Mouse (Mus musculus): ENCODE data around the gene Snf8. TPM values are rescaled to one million over a fixed set of nuclear protein-coding genes. Genes with fewer than 3 reads are reported as not detected.
A peak's percentile ranks its signal among the peaks of the same experiment; 100 is the strongest.

Snf8 gene
- polyA plus RNA-seq, 1 experiment from 2014 or later = 132 TPM

GRCm38 (mm10) chr11:96031701-96032100 lies 3.0 kb upstream of the Snf8 start:
- H3K4me1 ChIP-seq = peaks cover 22% of the 10 kb centered on the region
- no peak for ATAC-seq
- H3K9ac ChIP-seq = no peak overlapping the region
- peaks cover 13% of the 10 kb centered on the region; the same call in 1 of the 2 replicates for H3K27me3 ChIP-seq
- no peak overlapping the region for H3K4me2 ChIP-seq
- no peak overlapping the region for H3K27ac ChIP-seq
- H3K4me3 ChIP-seq = no peak overlapping the region
- no peaks in the 10 kb centered on the region for H3K9me3 ChIP-seq (replicated peaks)
- 85% methylated on average over 2 of the region's 2 CpGs for WGBS
- H3K36me3 ChIP-seq (ENCODE audit: poor library complexity, severe bottlenecking) = no peaks in the 10 kb centered on the region

GRCm38 (mm10) chr11:96033264-96033663 lies 1.4 kb upstream of the Snf8 start:
- H3K4me2 ChIP-seq = no peak overlapping the region
- 92% methylated on average over 3 of the region's 3 CpGs for WGBS
- H3K27me3 ChIP-seq = peaks cover 13% of the 10 kb centered on the region; the same call in 1 of the 2 replicates
- H3K27ac ChIP-seq = no peak overlapping the region
- H3K4me3 ChIP-seq = no peak overlapping the region
- no peak overlapping the region for H3K9ac ChIP-seq
- no peaks in the 10 kb centered on the region for H3K9me3 ChIP-seq (replicated peaks)
- H3K36me3 ChIP-seq (ENCODE audit: poor library complexity, severe bottlenecking) = peaks cover 5% of the 10 kb centered on the region
- peaks cover 23% of the 10 kb centered on the region for H3K4me1 ChIP-seq
- no peak for ATAC-seq

- Histone ChIP-seq H3K27ac (no peak overlapping the region), H3K9me3 (replicated peaks) (no peaks in the 10 kb centered on the region), H3K4me1 (peaks cover 23% of the 10 kb centered on the region), H3K4me3 (peak overlapping the region; percentile 91), H3K4me2 (peak overlapping the region; percentile 95), H3K27me3 (peaks cover 8% of the 10 kb centered on the region; the same call in 1 of the 2 replicates), H3K9ac (no peak overlapping the region), H3K36me3 (ENCODE audit: poor library complexity, severe bottlenecking) (peaks cover 11% of the 10 kb centered on the region)
- WGBS = 48% methylated on average over 8 of the region's 8 CpGs
- ATAC-seq = no peak
Observed at GRCm38 (mm10) chr11:96034116-96034515, 569 bp upstream of the Snf8 start.

DNA sequence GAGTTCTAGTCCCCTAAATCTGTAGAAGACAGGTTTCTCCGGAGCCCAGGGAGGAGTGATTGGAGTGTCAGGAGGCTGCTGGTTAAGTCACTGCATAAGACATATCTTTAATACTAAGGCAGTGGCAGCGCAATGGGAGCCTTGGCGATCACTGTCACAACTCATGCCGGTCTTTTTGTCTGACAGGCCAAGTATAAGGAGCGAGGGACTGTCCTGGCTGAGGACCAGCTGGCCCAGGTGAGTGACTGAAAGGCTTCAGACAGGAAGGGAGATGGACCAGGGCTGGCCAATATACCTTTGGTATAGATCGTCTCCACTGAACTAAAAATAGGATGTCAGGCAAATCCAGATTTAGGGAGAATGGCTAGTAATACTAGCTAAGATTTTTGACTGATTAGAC lies 448 bp downstream of the Snf8 start:
- H3K27ac ChIP-seq = no peak overlapping the region

DNA sequence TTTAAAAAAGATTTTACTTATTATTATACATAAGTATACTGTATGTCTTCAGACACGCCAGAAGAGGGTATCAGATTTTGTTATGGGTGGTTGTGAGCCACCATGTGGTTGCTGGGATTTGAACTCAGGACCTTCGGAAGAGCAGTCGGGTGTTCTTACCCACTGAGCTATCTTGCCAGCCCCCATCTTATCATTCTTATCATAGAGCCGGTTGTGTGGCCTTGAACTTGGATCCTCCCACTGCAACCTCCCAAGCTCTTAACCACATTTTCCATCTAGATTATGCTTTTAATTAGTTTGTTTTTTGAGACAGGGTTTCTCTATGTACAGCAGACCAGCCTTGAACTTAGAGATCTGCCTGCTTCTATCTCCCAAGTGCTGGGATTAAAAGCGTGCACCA lies 2.8 kb downstream of the Snf8 start:
- Histone ChIP-seq H3K4me3 (no peak overlapping the region), H3K9me3 (replicated peaks) (no peaks in the 10 kb centered on the region), H3K27ac (no peak overlapping the region), H3K36me3 (ENCODE audit: poor library complexity, severe bottlenecking) (peaks cover 39% of the 10 kb centered on the region), H3K4me1 (peaks cover 23% of the 10 kb centered on the region), H3K27me3 (0 out of 2 replicates have a peak, but pooled peaks cover 2% of the 10 kb centered on the region), H3K4me2 (no peak overlapping the region), H3K9ac (no peak overlapping the region)
- 94% methylated on average over 5 of the region's 5 CpGs for WGBS
- ATAC-seq = no peak

More for the DNA sequence above, 448 bp downstream of the Snf8 start:
- Histone ChIP-seq H3K4me2 (peak overlapping the region; percentile 95), H3K9ac (peak overlapping the region; percentile 85), H3K4me1 (peaks cover 23% of the 10 kb centered on the region), H3K27me3 (peaks cover 5% of the 10 kb centered on the region; the same call in 1 of the 2 replicates), H3K9me3 (replicated peaks) (no peaks in the 10 kb centered on the region), H3K36me3 (ENCODE audit: poor library complexity, severe bottlenecking) (peaks cover 19% of the 10 kb centered on the region), H3K4me3 (peak overlapping the region; percentile 91)
- ATAC-seq = no peak; the same call in 1 of the 2 replicates
- 9% methylated on average over 6 of the region's 6 CpGs for WGBS

DNA sequence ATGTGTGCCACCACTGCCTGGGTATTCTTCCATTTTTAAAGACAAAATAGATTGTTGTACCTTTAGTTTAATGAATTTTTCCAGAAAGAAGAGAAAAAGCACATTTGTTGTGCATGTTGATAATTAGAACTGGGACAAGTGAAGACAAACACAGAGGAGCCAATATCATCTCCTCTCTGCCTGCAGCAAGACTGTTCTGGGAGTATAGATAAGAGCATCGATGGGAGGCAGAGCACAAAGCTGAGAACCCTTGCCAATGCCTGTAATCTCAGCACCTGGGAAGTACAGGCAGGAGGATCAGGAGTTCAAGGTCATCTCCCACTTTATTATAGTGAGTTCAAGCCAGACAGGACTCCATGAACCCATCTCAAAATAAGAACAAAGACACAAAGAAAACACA lies 3.9 kb downstream of the Snf8 start:
- Histone ChIP-seq H3K4me3 (no peak overlapping the region), H3K9ac (no peak overlapping the region), H3K27me3 (no peaks in the 10 kb centered on the region), H3K27ac (no peak overlapping the region), H3K9me3 (replicated peaks) (no peaks in the 10 kb centered on the region), H3K4me1 (peaks cover 23% of the 10 kb centered on the region), H3K4me2 (no peak overlapping the region), H3K36me3 (ENCODE audit: poor library complexity, severe bottlenecking) (peaks cover 47% of the 10 kb centered on the region)
- WGBS = 85% methylated on average over 1 of the region's 1 CpGs
- ATAC-seq = no peak

- no peaks in the 10 kb centered on the region for H3K9me3 ChIP-seq (replicated peaks)
- H3K4me2 ChIP-seq = no peak overlapping the region
- H3K9ac ChIP-seq = no peak overlapping the region
- H3K27me3 ChIP-seq = no peaks in the 10 kb centered on the region
- WGBS = 88% methylated on average over 11 of the region's 11 CpGs
- H3K4me1 ChIP-seq = no peaks in the 10 kb centered on the region
- ATAC-seq = no peak
- H3K36me3 ChIP-seq (ENCODE audit: poor library complexity, severe bottlenecking) = peaks cover 77% of the 10 kb centered on the region
- H3K27ac ChIP-seq = no peak overlapping the region
- no peak overlapping the region for H3K4me3 ChIP-seq
Observed at GRCm38 (mm10) chr11:96044803-96045567, 10.3 kb downstream of the Snf8 start.

DNA sequence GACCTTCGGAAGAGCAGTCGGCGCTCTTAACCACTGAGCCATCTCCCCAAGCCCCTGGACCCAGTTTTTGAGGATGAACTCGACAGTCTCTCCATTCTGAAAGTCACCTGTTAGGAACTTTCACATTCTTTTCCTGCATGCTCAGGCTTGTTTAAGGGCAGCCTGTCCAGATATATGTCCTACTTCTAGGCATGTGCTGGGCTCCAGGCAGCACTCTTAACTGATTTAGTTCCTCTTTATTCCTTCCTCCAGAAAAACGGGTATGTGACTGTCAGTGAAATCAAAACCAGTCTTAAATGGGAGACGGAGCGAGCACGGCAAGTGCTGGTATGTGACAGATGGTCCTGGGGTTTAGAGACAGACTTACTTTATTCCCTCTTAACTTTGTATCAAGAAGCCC lies 11.3 kb downstream of the Snf8 start:
- H3K4me2 ChIP-seq = no peak overlapping the region
- peaks cover 80% of the 10 kb centered on the region for H3K36me3 ChIP-seq (ENCODE audit: poor library complexity, severe bottlenecking)
- H3K27me3 ChIP-seq = no peaks in the 10 kb centered on the region
- H3K9ac ChIP-seq = no peak overlapping the region
- no peak overlapping the region for H3K4me3 ChIP-seq
- WGBS = 83% methylated on average over 8 of the region's 8 CpGs
- no peaks in the 10 kb centered on the region for H3K4me1 ChIP-seq
- no peaks in the 10 kb centered on the region for H3K9me3 ChIP-seq (replicated peaks)
- no peak overlapping the region for H3K27ac ChIP-seq
- ATAC-seq = no peak

DNA sequence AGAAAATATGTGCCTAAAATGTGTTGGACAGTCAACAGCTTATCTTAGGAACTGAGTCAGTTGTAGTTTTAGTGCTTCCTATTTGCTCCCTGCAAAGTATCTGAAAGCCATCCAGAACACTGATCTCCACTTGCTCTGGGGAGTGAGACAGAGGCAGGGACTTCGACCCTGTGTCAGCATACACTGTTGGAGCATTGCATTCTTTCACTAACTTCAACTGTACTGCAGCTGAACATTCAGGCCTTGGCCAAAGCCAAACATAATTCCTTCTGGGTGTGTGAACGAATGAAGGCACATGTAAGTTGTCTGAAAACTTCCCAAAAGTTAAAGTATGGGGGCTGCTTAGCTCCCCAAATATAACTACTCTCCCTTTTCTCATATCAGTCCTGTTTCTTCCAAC lies 12.1 kb downstream of the Snf8 start:
- ATAC-seq = no peak

GRCm38 (mm10) chr11:96047469-96048373 lies 13.0 kb downstream of the Snf8 start:
- H3K4me2 ChIP-seq = no peak overlapping the region
- no peak for ATAC-seq
- no peak overlapping the region for H3K4me3 ChIP-seq
- H3K36me3 ChIP-seq (ENCODE audit: poor library complexity, severe bottlenecking) = peaks cover 83% of the 10 kb centered on the region
- no peak overlapping the region for H3K9ac ChIP-seq
- H3K4me1 ChIP-seq = no peaks in the 10 kb centered on the region
- H3K27me3 ChIP-seq = no peaks in the 10 kb centered on the region
- no peaks in the 10 kb centered on the region for H3K9me3 ChIP-seq (replicated peaks)
- H3K27ac ChIP-seq = no peak overlapping the region
- 83% methylated on average over 4 of the region's 4 CpGs for whole genome bisulfite sequencing

More for the DNA sequence above, 12.1 kb downstream of the Snf8 start:
- H3K9me3 ChIP-seq (replicated peaks) = no peaks in the 10 kb centered on the region
- H3K9ac ChIP-seq = no peak overlapping the region
- no peaks in the 10 kb centered on the region for H3K4me1 ChIP-seq
- H3K27ac ChIP-seq = no peak overlapping the region
- no peak overlapping the region for H3K4me3 ChIP-seq
- peaks cover 82% of the 10 kb centered on the region for H3K36me3 ChIP-seq (ENCODE audit: poor library complexity, severe bottlenecking)
- no peak overlapping the region for H3K4me2 ChIP-seq
- H3K27me3 ChIP-seq = no peaks in the 10 kb centered on the region
- 92% methylated on average over 2 of the region's 2 CpGs for WGBS

DNA sequence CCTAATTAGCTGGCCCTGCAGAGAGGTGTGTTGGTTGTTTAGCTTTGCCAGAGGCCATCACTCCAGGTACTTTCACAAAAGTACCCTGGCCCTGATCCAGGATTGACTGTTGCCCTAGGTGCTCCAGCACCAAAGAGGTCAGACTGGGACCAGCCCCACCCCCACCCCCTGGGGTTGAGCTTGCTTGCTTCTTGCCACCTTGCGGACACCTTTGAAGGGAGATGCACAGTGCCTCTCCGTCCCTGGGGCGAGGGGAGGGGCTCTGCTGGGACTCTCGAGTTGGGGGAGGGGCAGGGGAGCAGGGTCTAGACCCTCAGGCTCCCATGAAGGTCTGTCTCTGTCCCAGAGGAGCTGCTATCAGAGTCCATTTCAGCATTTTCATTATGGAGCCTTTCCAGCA lies 15.3 kb downstream of the Snf8 start:
- ATAC-seq = no peak
- Histone ChIP-seq H3K27ac (no peak overlapping the region), H3K9ac (no peak overlapping the region), H3K4me3 (no peak overlapping the region), H3K4me2 (no peak overlapping the region), H3K27me3 (no peaks in the 10 kb centered on the region), H3K9me3 (replicated peaks) (no peaks in the 10 kb centered on the region), H3K36me3 (ENCODE audit: poor library complexity, severe bottlenecking) (peaks cover 88% of the 10 kb centered on the region), H3K4me1 (no peaks in the 10 kb centered on the region)
- 83% methylated on average over 4 of the region's 4 CpGs for WGBS

- H3K27me3 ChIP-seq = no peaks in the 10 kb centered on the region
- no peak overlapping the region for H3K27ac ChIP-seq
- no peaks in the 10 kb centered on the region for H3K4me1 ChIP-seq
- H3K36me3 ChIP-seq (ENCODE audit: poor library complexity, severe bottlenecking) = peaks cover 91% of the 10 kb centered on the region
- WGBS = 89% methylated on average over 3 of the region's 3 CpGs
- no peak overlapping the region for H3K4me2 ChIP-seq
- no peak overlapping the region for H3K4me3 ChIP-seq
- no peaks in the 10 kb centered on the region for H3K9me3 ChIP-seq (replicated peaks)
- ATAC-seq = no peak
- no peak overlapping the region for H3K9ac ChIP-seq
Observed at GRCm38 (mm10) chr11:96050854-96051253, 16.2 kb downstream of the Snf8 start.
